Mouse (Mus musculus) thymus, postnatal 14 days (tissue): Measurements from ENCODE around the gene Gria1.

ENCODE experiments used
- DNase-seq: peaks from one replicate; pipeline ENCODE4 v3.0.0; 2021

The Gria1 gene

DNA sequence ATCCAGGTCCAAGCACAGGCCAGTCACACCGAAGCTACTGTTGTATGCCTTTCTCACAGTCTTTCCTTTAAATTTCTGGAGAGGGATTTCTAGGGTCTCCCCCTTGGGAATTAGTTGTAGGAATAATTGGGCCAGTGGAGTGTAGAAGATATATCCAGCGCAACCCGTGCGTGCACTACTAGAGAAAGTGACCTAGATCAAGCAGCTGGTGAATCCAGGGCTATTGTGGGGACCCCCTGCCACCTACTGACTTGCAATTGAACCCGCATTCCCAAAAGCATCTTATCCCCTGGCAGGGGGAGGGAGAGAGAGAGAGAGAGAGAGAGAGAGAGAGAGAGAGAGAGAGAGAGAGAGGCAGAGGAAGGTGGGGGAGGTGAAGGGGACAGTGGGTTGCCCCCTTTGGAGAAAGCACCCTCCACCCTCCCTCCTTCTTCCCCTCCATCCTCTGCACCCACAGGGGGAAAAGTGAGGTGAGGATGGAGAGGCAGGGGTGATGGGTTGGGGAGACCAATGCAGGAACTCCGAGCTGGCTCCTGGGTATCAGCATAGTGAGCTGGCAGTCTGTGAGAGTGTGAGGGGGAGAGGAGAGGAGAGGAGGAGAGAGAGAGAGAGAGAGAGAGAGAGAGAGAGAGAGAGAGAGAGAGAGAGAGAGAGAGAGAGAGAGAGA lies at the start of gene Gria1:
Gene Gria1 (plus strand): TSS at position 364 of the 667 bp plus-strand sequence.
- no peak for DNase-seq

DNA sequence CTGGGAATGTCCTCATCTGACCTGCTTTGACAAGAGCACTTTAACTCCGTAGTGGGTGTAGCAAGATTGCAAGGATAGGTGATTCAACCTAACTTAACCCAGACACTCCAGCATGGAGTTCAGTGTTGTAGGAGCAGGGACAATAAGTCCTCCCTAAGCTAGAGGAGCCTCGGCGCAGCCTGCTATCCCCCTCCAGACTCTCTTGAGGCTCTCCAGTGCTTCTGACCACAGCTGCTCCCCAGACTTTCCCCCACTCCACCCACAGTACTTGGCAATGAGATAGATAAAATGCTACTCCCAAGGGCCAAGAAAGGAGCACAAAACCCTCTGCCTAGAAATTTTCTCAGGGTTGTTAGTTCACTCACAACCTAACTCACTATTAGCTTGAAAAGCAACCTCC lies 49.4 kb upstream of the Gria1 start:
- DNase-seq, result no peak

DNA sequence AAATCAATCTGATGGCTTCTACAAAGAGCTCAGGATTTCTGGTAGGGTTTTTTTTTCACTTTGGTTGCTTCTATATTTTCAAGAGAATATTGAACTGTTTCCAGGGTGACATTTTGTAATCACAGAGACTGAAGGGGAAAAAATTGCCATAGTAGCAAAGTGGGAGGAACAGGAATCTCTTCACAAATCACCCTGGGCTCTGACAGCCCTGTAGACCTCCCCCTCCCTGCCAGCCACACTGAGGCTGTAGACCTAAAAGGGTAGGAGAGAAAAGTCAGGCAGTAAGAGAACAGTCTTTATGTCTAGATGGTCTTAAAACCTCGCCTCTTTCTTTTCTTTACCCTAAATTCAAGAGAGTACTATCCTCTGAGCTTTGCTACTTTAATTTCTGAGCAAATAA lies 38.4 kb upstream of the Gria1 start:
- DNase-seq, result no peak

DNA sequence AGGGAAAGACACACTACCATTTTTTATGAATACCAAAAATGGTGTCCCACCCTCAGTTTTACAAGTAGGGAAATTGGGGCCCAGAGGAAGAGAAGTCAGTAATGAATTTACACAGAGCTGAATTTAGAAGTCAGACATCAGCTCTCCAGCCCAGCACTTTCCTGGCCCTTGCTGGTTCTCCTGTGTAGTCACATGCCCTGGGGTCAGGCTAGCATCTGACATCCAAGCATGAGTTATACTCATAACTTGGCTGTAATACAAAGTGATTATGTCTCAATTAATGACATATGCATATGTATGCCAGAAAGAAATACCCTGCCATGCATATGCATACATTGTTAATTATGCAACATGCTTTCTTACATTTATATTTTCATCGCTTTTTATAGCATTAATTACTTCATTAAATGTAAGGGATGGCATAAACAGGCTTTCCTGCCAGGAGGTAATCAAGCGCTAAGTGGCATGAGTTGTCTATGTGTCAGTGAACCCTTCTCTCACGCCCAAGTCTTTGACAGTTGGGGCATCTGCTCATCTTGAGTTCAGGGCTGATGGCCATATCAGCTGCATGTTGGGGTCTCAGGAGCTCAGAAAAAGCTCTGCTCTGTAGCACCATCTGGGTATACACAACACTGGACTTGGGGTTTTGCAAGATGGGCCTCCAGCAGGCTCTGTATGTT lies 26.7 kb upstream of the Gria1 start:
- no peak for DNase-seq

DNA sequence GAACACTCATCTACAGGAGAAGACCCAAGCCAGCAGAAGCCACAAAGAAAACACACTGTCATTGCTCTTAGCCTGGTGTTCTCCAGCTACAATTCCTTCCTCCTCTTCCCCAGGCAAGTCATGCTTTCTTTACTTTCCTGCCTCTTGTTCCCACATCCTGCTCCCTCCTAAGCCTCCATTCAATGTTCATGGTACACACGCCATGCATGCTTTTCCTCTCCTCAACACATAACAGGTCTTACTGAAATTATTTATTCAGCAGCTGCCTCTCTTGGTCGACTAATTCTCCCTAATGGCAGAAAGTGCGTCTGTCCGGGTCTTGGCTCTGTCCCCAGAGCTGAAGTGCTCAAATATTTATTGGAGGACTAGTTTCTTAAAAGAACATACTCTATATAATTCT lies 25.7 kb upstream of the Gria1 start:
- no peak for DNase-seq

DNA sequence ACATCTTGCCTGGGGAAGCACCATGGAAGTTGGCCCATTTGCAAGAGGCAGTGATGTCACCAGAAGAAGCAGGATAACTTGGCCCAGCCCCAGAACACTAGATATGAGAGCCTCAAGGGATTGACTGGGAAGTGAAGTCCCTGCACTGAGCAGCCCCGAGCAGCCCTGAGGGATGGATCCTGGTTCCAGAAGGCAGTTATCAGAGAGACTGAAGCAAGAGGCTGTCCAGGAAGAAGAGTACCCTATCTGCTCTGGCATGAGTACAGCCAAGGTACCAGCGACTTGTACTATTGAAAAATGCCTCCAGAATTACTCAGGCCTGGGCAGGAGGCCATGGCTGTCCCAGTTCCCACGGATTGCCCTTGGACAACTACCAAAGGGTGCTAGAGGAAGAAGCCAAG lies 11.6 kb upstream of the Gria1 start:
- DNase-seq, result no peak

DNA sequence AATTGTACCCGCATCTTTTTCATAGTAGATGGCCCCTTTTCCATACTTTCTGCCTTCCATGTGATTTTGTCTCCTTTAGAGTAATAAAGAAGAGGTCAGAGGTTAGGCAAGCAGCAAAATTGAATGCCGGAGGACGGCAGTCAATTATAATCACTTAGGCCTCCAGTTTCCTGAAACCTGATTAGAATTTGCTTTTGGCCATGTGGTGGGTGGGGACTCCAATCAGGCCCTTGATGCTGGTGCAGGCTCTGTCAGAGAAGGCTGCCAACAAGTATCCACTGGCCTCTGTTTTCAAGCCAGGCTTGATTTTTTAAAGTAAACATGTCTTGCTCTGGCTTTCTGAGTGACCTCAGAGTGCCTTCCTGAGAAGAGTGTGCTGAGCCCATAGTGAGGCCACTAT lies 6.6 kb upstream of the Gria1 start:
- DNase-seq, result no peak

DNA sequence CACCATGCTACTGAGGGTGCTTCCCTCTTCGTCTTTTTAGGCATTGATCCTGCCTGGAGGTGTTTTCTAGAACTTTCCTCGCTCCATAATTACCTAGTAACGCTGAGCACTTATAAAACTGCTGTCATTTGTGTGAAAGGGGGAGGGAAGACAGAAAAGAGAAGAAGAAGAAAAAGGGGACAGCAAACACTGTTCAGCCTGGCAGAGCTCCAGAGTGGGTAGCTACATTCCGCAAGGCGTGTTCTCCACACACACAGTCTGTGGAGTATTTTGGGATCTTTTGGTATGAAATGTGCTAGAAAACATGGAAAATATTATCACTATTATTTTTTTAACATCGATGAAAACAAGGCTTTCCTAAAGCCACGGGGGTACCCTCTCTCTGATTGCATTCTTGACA lies 5.8 kb upstream of the Gria1 start:
- DNase-seq, result no peak

DNA sequence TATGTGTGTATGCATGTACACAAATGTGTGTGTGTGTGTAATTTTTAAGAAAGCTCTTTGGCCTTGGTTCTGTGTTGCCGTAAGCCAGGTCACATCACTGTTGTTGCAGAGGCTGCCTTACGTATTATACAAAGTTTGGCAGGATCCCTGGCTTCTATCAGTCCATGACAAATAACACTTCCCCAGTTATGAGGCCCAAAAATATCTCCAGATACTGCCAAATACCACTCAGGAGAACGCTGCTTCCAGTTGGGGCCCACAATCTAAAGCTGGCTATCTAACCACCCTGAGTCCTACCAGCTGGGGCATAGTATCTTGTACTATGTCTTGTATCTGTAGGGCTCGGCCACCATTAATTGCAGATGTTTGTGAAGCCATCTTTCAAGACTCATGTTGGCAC lies 3.4 kb upstream of the Gria1 start:
- DNase-seq, result no peak

DNA sequence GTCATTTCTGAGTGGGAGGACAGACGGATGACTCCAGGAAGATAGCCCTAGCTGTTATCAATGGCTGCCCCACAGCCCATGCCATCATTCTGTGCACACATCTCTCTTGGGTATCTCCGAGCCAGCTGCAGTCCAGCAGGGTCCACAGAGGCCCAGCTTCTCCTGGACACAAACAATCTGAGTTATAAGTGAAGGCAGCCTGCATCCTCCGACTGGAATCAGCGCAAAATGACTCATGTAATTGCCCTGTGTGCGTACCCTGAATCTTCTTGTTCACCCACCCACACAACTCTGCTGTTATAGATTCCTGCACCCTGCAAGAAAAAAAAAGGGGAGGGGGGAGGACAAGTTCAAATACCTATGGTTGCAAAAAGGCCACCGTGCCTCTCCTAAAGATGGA lies 576 bp upstream of the Gria1 start:
- no peak for DNase-seq

DNA sequence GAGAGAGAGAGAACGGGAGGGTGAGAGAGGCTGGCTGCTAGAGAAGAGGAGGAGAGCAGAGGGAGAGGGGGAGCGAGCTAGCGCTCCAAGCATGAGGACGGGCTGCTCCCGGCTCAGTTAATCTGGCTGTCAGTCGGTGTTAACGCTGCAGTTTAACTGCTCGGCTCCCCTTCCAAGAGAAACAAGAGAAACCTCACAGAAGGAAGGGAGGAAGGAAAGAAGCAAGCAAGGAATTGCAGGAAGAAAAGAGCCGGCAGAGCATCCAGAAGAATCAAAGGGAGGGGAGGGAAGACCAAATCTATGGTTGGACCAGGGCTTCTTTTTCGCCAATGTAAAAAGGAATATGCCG lies 478 bp downstream of the Gria1 start:
- DNase-seq, result no peak

DNA sequence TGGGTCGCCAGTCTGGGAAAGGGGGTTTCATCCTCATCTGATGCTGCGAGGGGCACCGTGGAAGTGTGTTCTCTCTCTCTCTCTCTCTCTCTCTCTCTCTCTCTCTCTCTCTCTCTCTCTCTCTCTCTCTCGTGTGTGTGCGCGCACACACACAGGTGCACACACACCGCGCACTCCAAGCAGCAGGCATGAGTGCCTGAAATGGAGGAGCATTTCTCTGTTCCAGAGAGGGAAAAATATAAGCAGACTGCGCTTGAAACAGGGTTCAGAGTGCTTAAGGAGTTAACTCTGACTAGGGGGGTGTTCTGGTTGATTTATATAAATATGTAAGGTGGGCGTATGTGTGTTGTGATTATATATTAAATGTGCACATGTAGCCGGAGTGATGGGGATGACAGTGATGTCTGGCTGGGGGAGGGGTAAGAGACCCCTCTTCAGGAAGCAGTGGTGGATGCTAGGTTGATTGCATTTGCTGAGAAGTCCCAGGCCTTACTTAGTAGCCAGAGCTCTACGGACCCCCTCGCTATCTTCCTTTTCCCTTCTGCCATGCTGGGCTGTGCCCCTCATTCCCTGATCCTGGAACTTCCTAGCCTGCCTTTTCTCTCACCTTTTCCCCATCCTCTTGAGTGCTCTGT lies 1.2 kb downstream of the Gria1 start:
- DNase-seq, result no peak

DNA sequence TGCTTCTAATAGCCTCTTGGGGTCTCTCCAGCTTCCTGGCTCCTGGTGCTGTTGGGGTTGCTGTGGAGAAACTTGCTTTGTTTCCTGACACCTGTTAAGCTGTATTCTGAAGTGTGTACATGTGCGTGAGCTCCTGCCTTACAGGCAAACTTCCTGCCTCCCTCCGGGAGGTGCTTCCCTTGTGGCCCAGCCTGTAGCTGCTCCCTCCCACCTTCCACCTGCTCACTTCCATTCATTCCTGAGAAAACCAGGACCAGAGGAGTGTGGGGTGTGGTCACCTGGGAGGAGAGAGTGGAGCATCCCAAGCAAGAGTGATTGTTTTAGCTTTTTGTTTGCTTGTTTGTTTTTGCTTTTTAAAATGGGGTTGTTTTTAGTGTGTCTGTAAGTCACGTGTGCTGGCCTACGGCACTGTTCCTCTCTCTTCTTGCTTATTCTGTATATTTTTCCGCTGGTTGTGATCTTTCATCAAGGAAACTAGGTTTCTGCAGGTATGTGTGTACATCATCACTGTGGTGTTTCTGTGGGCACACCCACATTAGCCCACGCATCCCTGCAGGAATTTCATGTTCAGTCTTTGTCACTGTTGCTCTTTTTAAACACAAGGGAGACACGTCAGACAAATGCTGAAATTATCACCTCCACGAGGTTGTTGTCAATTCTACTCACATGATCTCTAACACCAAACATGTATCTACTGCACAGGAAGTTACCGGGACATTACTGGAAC lies 2.4 kb downstream of the Gria1 start:
- DNase-seq, result no peak

DNA sequence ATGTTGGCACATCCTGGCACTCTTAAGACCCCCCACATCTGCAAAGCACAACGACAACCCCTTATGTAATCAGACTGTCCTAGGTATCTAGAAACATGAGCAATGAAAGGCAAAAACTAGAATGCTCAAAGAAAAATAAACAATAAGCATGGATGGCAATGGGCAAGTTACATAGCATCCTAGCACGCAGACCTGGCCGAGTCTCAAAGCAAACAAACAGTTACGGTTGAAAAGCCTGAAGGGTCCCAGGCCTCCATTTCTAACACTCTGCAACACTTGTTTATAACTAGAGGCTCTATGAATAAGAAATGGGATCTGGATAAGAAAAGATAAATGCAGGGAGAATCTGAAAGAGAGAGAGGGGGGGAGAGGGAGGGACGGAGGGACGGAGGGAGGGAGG lies 3.2 kb downstream of the Gria1 start:
- DNase-seq, result no peak

DNA sequence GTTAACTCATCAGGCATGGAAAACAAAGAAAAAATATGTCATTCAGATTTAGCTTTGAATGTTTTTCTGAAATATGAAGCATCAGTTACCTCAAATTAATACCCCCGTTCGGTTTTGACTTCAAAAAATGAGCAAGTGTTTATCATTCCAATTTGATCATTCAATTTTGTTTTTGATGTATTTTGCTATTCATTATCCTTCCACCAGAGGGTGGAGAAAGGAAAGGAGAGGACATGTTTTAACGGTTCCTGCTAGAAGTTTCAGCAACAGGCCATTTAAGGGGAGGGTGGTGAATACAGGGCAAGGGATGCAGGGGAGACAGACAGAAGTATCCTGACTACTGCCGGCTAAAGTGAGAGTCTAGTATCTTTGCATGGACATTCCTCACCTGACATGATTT lies 7.3 kb downstream of the Gria1 start:
- DNase-seq, result no peak

DNA sequence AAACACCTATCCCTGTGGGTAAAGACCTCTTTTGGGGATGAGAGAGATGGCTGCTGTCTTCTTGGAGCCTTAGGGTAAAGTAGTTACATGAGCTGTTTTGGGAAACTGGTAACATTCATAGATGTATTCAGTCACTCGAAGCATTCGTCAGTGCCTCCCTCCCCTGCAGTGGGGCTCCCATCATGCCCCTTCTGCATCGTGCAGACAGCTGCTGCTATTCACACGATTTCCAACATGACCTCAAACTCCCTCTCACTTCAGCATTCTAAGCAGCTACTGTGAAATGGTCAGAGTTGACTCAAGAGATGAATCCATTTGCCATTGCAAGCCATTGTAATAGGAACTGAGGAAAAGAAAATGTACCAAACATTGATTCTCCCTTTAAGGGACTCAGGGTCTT lies 11.2 kb downstream of the Gria1 start:
- no peak for DNase-seq

DNA sequence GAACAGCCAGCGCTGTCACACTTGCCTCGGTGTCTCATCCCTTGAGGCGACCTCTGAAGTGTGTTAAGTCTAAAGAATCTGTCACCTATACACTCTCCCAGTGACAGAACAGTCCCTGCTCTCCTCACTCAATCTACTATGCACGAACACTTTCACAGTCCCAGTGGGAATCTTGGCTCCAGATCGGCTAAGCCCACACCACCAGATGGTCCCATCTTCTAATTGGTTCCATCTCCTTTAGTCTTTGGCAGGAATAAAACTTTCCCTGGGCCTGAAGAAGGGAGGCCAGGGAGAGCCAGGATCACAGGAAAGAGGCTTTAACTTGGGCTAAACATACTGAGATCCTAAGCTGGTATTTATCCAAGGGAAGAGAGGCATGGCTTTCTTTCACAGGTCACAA lies 19.3 kb downstream of the Gria1 start:
- no peak for DNase-seq

DNA sequence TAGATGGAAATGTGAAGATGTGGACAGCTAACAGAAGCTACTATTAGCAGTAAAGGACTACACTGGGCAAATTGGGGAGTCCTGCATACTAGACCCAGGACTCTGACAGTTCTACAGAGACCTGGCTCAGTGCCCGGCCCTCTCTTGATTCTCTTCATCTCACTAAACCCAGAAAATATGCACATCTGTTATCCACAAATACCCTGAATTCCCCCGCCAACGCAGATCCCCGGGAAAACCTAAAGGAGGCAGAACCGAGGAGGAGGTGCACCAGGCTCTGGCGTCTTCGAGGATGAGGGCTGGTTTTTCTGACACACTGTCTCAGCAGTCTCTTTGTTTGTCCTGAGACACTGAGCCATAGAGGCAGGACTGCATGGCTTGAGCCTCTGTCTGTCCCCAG lies 27.6 kb downstream of the Gria1 start:
- no peak for DNase-seq

DNA sequence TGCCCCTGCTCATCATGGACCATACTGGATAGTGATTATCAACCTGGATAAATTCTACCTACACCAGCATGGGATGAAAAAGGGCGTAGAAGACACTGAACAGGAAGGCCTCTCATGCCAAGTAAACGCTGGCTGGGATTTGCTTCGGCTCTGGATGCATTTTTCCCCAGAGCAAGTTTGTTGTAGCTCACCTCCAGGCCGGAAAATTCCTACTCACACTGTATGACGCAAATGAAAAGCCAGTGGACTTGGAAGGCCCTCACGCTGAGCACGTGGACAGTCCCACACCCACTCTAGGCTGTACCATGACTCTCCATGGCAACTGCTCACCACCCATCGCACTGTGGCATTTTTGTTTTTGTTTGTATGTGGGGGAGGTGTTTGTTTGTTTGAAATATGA lies 28.1 kb downstream of the Gria1 start:
- no peak for DNase-seq

DNA sequence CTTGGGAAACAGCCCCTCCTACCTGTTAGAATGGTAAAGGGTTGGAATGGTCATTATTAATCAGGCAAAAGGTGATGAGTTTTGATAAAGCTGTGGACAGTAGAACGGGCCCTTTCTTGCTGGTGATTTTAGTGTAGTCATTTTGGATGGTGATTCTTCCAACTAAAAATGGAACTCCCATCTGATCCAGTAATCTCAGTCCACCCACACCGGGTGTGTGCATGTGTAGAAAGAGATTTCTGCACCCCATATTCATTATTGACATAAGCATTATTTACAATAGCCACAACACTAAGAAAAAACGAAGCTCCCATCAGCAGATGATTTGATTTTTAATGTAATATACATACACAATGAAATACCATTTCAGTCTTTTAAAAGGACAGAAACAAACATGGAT lies 30.9 kb downstream of the Gria1 start:
- no peak for DNase-seq

DNA sequence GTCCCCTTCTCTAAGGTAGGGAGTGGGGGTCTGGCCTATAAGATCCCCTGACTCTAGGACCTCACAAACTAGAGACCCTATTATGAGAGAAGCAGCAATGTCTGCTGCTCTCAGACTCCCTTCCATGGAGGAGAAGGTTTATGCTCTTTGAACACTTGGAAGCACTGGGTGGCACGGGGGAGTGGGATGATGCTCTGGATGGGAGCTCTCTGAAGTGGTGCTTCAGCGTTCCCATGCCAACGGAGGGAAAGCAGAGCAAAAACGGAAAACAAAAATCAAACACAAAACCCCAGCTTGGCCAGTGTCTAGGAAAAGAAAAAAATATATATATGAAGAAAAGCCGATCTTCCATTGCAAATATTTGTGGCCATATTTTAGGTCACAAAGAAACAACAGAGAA lies 33.0 kb downstream of the Gria1 start:
- DNase-seq, result no peak

DNA sequence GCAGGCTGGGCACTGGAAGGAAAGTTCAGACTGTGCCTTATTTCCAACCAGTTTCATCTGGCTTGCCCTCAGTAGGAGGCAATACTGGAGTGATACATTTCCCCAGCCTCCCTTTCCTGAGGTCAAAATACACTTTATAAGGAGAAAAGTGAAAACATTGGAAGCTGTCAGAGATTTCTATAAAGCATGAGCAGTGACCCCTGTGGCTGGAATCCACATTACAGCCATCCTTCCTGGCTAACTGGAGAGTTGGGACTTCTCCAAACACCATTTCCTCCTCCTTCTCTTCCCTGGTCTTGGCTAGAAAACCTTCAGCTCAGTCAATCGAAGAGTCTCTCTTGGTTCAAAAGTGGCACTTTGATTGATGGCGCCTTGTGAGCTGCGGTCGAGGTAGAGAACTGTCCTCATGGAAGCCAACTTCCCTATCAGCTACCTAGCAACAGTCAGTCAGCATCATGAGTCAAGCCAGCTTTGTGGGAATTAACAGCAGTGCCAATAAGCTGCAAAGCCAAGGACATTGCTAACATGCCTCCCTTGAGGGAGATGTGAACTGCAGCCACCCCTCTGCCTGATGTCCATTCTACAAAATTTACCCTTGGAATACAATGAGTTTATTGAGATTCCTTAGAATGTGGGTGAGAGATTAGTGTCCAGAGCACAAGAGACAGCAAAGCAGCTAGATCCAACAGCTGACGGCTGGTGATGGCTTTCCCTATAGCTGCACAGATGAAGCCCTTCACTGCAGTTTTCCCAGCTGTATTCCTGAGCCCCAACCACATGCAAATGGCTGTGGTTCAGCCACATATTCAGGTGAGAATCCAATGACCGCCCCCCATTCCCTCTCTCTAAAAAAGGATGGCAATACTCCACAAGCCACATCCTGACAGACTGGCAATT lies 40.7 kb downstream of the Gria1 start:
- no peak for DNase-seq

DNA sequence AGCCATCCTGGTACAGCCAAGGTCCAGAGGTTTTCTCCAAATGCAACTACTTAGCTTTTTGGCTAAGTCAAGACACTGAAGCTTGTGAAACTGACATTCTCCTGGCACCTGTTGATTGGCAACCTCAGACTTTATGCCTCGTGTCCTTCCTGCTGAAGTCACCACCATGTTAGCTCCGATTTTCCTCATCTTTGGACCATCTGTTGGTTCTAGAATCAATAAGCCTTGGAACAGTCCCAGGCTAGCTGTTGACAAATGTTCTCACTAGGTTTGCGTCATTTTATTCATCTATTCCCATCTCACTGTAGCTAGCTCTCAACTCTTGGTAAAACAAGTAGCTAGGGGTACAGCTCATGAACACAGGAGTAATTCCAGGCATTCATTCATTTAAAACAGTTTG lies 51.3 kb downstream of the Gria1 start:
- no peak for DNase-seq
